Mouse (Mus musculus) forebrain, embryonic 12.5 days (tissue): ENCODE data around the gene Ptpn11. TPM values are rescaled to one million over a fixed set of nuclear protein-coding genes. Genes with fewer than 3 reads are reported as not detected.

ENCODE experiments used
- ATAC-seq: fragments of 200-750 bp; cut with Nextera tagmentation; 2 replicates; pipeline ENCODE4 v1.8.0; 2017; ENCODE audit warnings: moderate TSS enrichment; ENCODE audit not compliant: low FRiP score
- H3K27ac ChIP-seq: fragments of 300-500 bp; sonication (generic); 2 replicates; pipeline ENCODE4 v1.5.1; 2016; ENCODE audit warnings: mild to moderate bottlenecking
- H3K27me3 ChIP-seq: fragments of 300-500 bp; sonication (generic); 2 replicates; pipeline ENCODE4 v1.6.1; 2016; ENCODE audit warnings: mild to moderate bottlenecking
- H3K36me3 ChIP-seq: fragments of 300-500 bp; sonication (generic); replicated peaks from 2 replicates; pipeline ENCODE4 v1.6.1; 2016; ENCODE audit warnings: mild to moderate bottlenecking
- H3K4me1 ChIP-seq: fragments of 300-500 bp; sonication (generic); 2 replicates; pipeline ENCODE4 v1.6.1; 2016
- H3K4me2 ChIP-seq: fragments of 300-500 bp; sonication (generic); 2 replicates; pipeline ENCODE4 v1.6.1; 2016; ENCODE audit warnings: mild to moderate bottlenecking, moderate library complexity
- H3K4me3 ChIP-seq: fragments of 300-500 bp; sonication (generic); replicated peaks from 2 replicates; pipeline ENCODE4 v1.5.1; 2016; ENCODE audit warnings: mild to moderate bottlenecking
- H3K9ac ChIP-seq: fragments of 300-500 bp; sonication (generic); 2 replicates; pipeline ENCODE4 v1.6.1; 2016; ENCODE audit warnings: mild to moderate bottlenecking
- H3K9me3 ChIP-seq: fragments of 300-500 bp; sonication (generic); 2 replicates; pipeline ENCODE4 v1.6.1; 2016
- whole genome bisulfite sequencing: fragments of 180-500 bp; shearing (Covaris S2); methylation state at CpG from one replicate; pipeline ENCODE4 v1.1.7; 2016; 5-methylcytosine and 5-hydroxymethylcytosine counted together
- polyA plus RNA-seq: library from polyadenylated mRNA; unstranded; fragments of >200 nt; fragmentation: Nextera tagmentation; extraction: Ambion mirVana; gene quantifications from 2 replicates; pipeline ENCODE4 v1.2.1, GENCODE M21; 2016

The Ptpn11 gene
- polyA plus RNA-seq, 1 experiment from 2014 or later: 26.3 TPM

- ATAC-seq: no peak
Measured at GRCm38 (mm10) chr5:121190210-121190835, 874 bp downstream of the Ptpn11 start.

DNA sequence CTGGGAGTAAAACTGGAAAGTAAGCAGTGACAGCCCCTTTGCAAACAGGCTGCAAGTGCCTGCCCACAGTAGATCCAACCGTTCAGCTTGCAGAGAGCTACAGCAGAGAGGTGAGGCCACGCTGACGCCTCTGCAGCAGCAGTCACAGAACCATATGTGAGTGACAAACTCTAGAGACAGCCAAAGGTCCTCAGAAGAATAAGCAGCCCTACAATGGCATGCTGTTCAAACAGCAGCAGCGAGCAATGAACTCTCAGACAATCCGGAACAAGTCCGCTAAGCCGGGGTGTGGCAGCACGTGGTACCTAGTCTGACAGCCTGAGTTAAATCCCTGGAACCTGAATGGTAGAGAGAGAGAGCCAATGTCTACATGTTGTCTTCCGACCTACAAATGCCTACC lies 2.0 kb downstream of the Ptpn11 start:
- Histone ChIP-seq H3K36me3 (no peaks in the 10 kb centered on the region), H3K4me3 (no peak overlapping the region), H3K9me3 (no peaks in the 10 kb centered on the region), H3K27ac (no peak overlapping the region), H3K27me3 (no peaks in the 10 kb centered on the region), H3K9ac (peak overlapping the region; percentile 38; the same call in 1 of the 2 replicates), H3K4me1 (peaks cover 62% of the 10 kb centered on the region), H3K4me2 (peak overlapping the region; percentile 1; the same call in 1 of the 2 replicates)
- no peak for ATAC-seq
- 83% methylated on average over 9 of the region's 9 CpGs for WGBS

More at GRCm38 (mm10) chr5:121190210-121190835, 874 bp downstream of the Ptpn11 start:
- WGBS: 32% methylated on average over 21 of the region's 21 CpGs
- Histone ChIP-seq H3K9ac (peak overlapping the region; percentile 93), H3K36me3 (no peaks in the 10 kb centered on the region), H3K27me3 (peaks cover 7% of the 10 kb centered on the region; the same call in 1 of the 2 replicates), H3K9me3 (no peaks in the 10 kb centered on the region), H3K4me1 (peaks cover 51% of the 10 kb centered on the region), H3K4me2 (peak overlapping the region; percentile 71), H3K4me3 (peak overlapping the region; percentile 96), H3K27ac (peak overlapping the region; percentile 87)

- peaks cover 72% of the 10 kb centered on the region for H3K4me1 ChIP-seq
- ATAC-seq: no peak
- 93% methylated on average over 9 of the region's 9 CpGs for WGBS
- H3K9ac ChIP-seq: no peak overlapping the region
- H3K36me3 ChIP-seq: no peaks in the 10 kb centered on the region
- no peaks in the 10 kb centered on the region for H3K27me3 ChIP-seq
- H3K4me2 ChIP-seq: no peak overlapping the region
- H3K4me3 ChIP-seq: no peak overlapping the region
- H3K9me3 ChIP-seq: no peaks in the 10 kb centered on the region
- H3K27ac ChIP-seq: no peak overlapping the region
Measured at GRCm38 (mm10) chr5:121188265-121188664, 2.9 kb downstream of the Ptpn11 start.

- no peak overlapping the region for H3K4me3 ChIP-seq
- no peak overlapping the region for H3K4me2 ChIP-seq
- H3K9ac ChIP-seq: no peak overlapping the region
- H3K27me3 ChIP-seq: no peaks in the 10 kb centered on the region
- ATAC-seq: no peak
- H3K36me3 ChIP-seq: no peaks in the 10 kb centered on the region
- H3K4me1 ChIP-seq: peaks cover 73% of the 10 kb centered on the region
- H3K27ac ChIP-seq: 0 out of 2 replicates have a peak overlapping the region, but pooled peaks have one; percentile 50
- WGBS: 92% methylated on average over 8 of the region's 8 CpGs
- H3K9me3 ChIP-seq: no peaks in the 10 kb centered on the region
Measured at GRCm38 (mm10) chr5:121187580-121188001, 3.6 kb downstream of the Ptpn11 start.

DNA sequence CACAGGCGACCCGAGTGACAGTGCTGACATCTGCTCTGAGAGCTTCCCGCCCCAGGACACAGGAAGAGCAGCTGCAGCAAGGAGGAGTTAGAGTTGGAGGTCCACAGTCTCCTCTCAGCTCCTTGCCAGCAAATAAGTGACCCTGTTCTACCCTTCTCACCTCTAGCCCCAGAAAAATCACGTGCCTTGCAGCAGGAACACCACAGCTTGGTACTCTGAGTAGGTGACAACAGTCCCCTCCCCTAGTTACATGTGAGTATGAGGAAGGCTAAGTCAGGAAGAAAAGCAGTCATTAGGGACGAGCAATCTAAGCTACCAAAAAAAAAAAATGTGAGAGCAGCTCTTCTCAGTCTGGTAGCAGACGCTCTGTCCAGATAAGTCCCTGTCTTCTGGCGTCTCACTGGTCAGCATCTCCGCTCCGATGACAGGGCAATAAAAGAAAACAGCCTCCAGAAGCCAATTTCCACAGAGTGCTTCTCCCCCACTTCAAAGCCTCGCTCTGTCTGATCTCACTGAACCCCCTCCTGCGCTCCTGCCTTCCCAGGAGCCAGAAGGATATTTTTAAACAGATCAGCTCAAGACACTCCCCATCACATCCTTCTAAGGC lies 6.1 kb downstream of the Ptpn11 start:
- H3K4me3 ChIP-seq: no peak overlapping the region
- peak overlapping the region; percentile 42; the same call in 1 of the 2 replicates for H3K27ac ChIP-seq
- no peaks in the 10 kb centered on the region for H3K9me3 ChIP-seq
- no peaks in the 10 kb centered on the region for H3K36me3 ChIP-seq
- peak overlapping the region; percentile 3; the same call in 1 of the 2 replicates for H3K4me2 ChIP-seq
- WGBS: 69% methylated on average over 11 of the region's 11 CpGs
- no peaks in the 10 kb centered on the region for H3K27me3 ChIP-seq
- no peak for ATAC-seq
- H3K4me1 ChIP-seq: peaks cover 65% of the 10 kb centered on the region
- H3K9ac ChIP-seq: no peak overlapping the region

- H3K4me2 ChIP-seq: no peak overlapping the region
- H3K27me3 ChIP-seq: no peaks in the 10 kb centered on the region
- 0 out of 2 replicates have a peak overlapping the region, but pooled peaks have one; percentile 5 for H3K27ac ChIP-seq
- no peak overlapping the region for H3K9ac ChIP-seq
- peaks cover 66% of the 10 kb centered on the region for H3K4me1 ChIP-seq
- H3K36me3 ChIP-seq: no peaks in the 10 kb centered on the region
- H3K9me3 ChIP-seq: no peaks in the 10 kb centered on the region
- no peak overlapping the region for H3K4me3 ChIP-seq
- 90% methylated on average over 2 of the region's 2 CpGs for WGBS
- no peak for ATAC-seq
Measured at GRCm38 (mm10) chr5:121184375-121184774, 6.8 kb downstream of the Ptpn11 start.

DNA sequence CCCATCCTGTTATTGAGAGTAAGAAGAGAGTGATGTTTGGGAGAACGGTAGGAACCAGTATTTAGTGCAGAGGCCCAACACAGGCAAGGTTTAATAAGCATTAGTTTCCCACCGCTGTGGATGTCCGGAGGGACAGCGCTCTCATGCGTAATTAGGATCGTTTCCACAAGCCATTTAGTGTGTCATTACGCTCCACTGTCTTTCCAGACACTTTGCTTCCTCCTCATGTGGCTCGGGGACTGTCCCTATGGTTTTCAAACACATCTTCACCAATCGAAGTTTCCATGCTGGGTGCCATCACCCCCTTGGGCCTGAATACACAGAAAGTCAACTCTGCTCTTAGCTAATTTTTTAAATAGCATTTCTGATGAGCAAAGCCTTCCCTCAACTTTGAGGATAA lies 7.9 kb downstream of the Ptpn11 start:
- H3K9me3 ChIP-seq: no peaks in the 10 kb centered on the region
- no peak overlapping the region for H3K4me2 ChIP-seq
- no peak for ATAC-seq
- no peak overlapping the region for H3K27ac ChIP-seq
- no peaks in the 10 kb centered on the region for H3K27me3 ChIP-seq
- H3K4me1 ChIP-seq: peaks cover 65% of the 10 kb centered on the region
- no peak overlapping the region for H3K4me3 ChIP-seq
- no peaks in the 10 kb centered on the region for H3K36me3 ChIP-seq
- no peak overlapping the region for H3K9ac ChIP-seq
- 71% methylated on average over 9 of the region's 9 CpGs for WGBS

- Histone ChIP-seq H3K4me2 (no peak overlapping the region), H3K4me1 (peaks cover 25% of the 10 kb centered on the region), H3K27ac (peak overlapping the region; percentile 64), H3K9me3 (no peaks in the 10 kb centered on the region), H3K27me3 (no peaks in the 10 kb centered on the region), H3K36me3 (no peaks in the 10 kb centered on the region), H3K9ac (no peak overlapping the region), H3K4me3 (no peak overlapping the region)
- ATAC-seq: peak; percentile 55; the same call in 1 of the 2 replicates
- 64% methylated on average over 9 of the region's 9 CpGs for WGBS
Measured at GRCm38 (mm10) chr5:121179077-121179857, 11.9 kb downstream of the Ptpn11 start.

DNA sequence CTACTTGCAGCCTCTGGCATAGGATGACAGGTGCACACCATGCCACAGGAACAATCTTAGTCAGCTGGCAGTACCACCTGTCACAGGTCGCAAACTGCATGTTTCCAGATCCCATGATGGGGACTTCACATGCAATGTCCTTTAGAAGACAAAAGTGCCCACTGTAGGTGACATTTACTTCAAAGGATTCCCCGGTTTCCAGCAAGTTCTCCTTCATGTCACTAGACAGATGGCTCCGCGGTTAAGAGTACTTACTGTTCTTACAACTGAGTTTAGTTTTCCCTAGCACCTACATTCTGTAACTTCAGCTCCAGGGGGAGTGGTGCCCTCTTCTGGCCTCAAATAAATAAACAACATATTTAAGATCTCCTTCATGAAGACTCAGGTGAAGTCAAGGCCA lies 18.4 kb downstream of the Ptpn11 start:
- whole genome bisulfite sequencing: 96% methylated on average over 4 of the region's 4 CpGs
- Histone ChIP-seq H3K27me3 (no peaks in the 10 kb centered on the region), H3K4me2 (no peak overlapping the region), H3K4me1 (no peaks in the 10 kb centered on the region), H3K36me3 (peaks cover 29% of the 10 kb centered on the region), H3K9me3 (no peaks in the 10 kb centered on the region), H3K9ac (no peak overlapping the region), H3K27ac (no peak overlapping the region), H3K4me3 (no peak overlapping the region)
- ATAC-seq: no peak

DNA sequence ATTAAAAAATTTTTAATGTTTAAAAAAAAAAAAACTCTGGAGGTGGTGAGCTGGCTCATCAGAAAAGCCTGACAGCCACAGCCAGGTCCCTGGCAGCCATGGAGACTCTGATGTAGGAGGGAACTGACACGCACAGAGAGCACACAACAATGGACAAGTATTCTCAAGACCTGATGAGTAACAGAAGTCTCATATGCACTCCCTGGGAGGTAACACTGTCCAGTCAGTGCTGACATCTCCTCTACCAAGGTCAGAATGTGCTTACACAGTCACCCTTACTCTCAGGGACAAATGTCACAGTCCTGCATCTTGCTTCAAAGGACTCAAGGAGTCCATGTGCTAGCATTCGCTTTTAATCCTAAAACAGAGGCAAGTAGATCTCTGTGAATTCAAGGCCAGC lies 21.6 kb downstream of the Ptpn11 start:
- peaks cover 58% of the 10 kb centered on the region for H3K36me3 ChIP-seq
- no peak overlapping the region for H3K27ac ChIP-seq
- WGBS: 83% methylated on average over 2 of the region's 2 CpGs

GRCm38 (mm10) chr5:121166884-121167283 lies 24.3 kb downstream of the Ptpn11 start:
- H3K27ac ChIP-seq: no peak overlapping the region
- WGBS: 95% methylated on average over 6 of the region's 6 CpGs
- no peaks in the 10 kb centered on the region for H3K4me1 ChIP-seq
- H3K9ac ChIP-seq: no peak overlapping the region
- no peak for ATAC-seq
- H3K27me3 ChIP-seq: no peaks in the 10 kb centered on the region
- H3K9me3 ChIP-seq: no peaks in the 10 kb centered on the region
- peaks cover 82% of the 10 kb centered on the region for H3K36me3 ChIP-seq
- no peak overlapping the region for H3K4me3 ChIP-seq
- no peak overlapping the region for H3K4me2 ChIP-seq

More for the DNA sequence above, 21.6 kb downstream of the Ptpn11 start:
- ATAC-seq: no peak
- no peak overlapping the region for H3K4me3 ChIP-seq
- no peaks in the 10 kb centered on the region for H3K4me1 ChIP-seq
- no peaks in the 10 kb centered on the region for H3K9me3 ChIP-seq
- H3K27me3 ChIP-seq: no peaks in the 10 kb centered on the region
- H3K4me2 ChIP-seq: no peak overlapping the region
- H3K9ac ChIP-seq: no peak overlapping the region

GRCm38 (mm10) chr5:121162923-121163322 lies 28.3 kb downstream of the Ptpn11 start:
- Histone ChIP-seq H3K4me2 (no peak overlapping the region), H3K36me3 (peaks cover 94% of the 10 kb centered on the region), H3K9ac (no peak overlapping the region), H3K9me3 (no peaks in the 10 kb centered on the region), H3K27me3 (no peaks in the 10 kb centered on the region), H3K27ac (no peak overlapping the region), H3K4me1 (no peaks in the 10 kb centered on the region), H3K4me3 (no peak overlapping the region)
- 91% methylated on average over 7 of the region's 7 CpGs for WGBS
- no peak for ATAC-seq
